Mouse (Mus musculus) olfactory bulb, adult 2 months (tissue): ENCODE measurements around the gene Ska2.

Experiments used
- CTCF ChIP-seq: fragments of 200-500 bp; IDR thresholded peaks from 2 replicates; pipeline ENCODE4 v1.5.1; 2012; ENCODE audit warnings: low read depth, mild to moderate bottlenecking, low read length, moderate library complexity; ENCODE audit not compliant: insufficient read depth
- POLR2A ChIP-seq: fragments of 200-500 bp; IDR thresholded peaks from 2 replicates; pipeline ENCODE4 v1.6.1; 2012; ENCODE audit warnings: mild to moderate bottlenecking, low read depth, low read length, moderate library complexity; ENCODE audit not compliant: insufficient read depth

- TF ChIP-seq POLR2A: peak; percentile 97
- TF ChIP-seq CTCF: peak; percentile 5
These were observed 35.1 kb upstream of the Ska2 start, which contains the start of gene Gdpd1 for GRCm38 (mm10) chr11:87073866-87074440.
